Mouse (Mus musculus): ENCODE measurements at regions not wholly inside any gene's neighbourhood (a gene's known extent, or its start where the extent isn't known, plus 50 kb on each side); places are given as distances from the start of the nearest gene placed in this dataset.

DNA sequence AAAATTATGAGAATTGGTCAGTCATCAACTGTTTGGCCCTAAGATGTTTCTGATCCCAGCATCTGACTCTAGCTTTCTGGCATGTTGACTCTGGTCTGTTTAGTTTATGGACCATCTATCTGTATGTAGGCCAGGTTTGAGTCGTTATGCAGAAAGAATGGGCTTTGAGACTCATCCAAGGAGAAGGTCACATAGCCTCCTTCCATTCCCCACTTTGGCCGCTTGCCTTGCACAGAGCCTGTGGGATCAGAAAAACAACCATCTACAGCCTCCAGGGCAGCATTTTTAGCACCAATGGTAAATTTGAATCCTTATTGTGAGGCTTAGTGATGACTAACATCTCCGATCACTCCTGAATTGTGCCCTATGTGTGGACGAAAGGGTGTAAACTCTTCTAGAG, 257.9 kb upstream of the Id4 start:
- DNase-seq: no peak

DNA sequence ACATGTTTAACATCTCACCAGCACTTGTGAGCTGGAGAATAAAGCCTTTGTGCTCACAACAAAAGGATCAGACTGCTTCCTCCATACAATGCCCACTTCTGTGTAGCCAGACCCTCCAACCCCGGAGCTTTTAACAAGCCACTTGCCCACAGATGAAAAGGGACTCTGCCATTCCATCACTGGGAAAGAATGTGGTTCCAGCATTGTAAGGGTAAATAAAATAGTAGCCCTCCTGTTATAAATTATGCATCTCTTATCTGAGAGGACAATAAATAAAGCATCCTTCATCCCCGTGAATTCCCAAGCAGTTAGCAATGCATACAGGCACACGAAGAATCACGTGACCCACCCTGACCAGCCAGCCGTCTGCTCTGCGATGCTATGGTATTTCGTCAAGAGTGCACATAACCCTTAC, 247.7 kb upstream of the Id4 start:
- no peak for DNase-seq

DNA sequence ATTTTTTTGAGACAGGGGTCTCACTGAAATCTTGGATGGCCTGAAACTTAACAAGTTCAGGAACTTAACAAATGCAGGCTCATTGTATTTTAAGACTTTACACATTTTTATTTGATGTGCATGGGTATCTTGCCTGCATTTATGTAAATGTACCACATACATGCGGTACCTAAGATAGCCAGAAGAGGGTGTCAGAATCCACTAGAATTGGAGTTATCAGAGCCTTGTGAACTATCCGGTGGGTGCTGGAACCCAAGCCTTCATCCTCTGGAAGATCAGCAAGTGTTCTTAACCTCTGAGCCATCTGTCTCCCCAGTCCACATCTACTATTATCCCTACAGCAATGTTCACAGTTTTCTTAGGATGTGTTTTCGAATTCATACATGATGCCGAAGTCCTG, 245.7 kb upstream of the Id4 start:
- DNase-seq: no peak

DNA sequence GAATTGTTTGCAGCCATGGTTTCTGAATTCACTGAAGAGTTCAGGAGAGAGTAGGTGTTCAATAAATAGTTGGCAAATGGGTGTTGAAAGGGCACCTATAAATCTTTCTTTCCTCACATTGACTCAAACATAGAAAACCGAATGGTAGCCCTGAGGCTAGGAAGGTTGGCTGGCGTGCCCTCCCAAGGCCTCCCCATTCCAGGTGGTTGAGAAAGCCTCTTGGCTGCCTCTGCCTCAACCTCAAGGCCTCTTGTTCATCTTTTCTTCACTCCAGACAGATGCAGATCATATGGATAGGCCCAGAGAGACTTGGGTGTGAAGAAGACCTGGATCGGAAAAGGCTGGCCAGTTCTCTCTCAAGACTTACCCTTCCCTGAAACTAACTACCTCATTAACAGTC, 245.0 kb upstream of the Id4 start:
- DNase-seq: no peak

DNA sequence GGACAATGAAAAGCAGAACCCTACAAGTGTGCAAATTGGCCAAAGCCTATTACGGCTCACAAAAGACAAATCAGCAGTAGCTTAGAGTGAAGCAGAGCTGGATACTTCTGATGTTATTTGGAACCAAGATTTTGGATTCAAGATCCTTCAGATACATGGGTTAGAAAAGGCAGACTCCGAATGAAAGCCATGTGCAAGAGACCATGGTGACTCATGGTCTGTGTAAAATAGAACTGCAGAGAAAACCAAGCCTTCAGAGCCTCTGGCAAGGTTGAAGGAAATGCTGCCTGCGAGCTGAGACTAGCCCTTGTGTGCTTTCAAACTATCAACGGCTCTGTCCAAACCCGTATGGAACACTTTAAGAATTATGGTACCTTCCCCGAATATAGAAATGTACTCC, 244.4 kb upstream of the Id4 start:
- DNase-seq: no peak

DNA sequence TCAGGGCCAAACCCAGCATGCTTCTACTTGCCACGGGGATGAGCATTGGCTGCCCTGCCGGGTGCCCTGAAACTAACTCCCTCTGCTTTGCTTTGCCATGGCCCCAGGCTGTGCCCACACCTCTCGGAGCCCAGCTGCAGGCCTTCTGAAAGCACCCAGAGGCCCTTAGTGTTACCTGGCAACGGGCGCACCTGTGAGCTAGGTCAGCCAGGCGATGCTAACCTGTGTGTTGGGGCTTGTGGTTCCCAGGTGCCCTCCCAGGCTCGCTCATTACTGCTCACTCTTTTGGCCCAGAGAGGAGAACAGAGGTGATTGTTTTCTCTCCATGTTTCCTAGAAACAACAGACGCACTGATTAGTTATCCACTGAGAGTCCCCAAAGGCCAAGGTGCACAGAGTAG, 243.4 kb upstream of the Id4 start:
- DNase-seq: no peak

DNA sequence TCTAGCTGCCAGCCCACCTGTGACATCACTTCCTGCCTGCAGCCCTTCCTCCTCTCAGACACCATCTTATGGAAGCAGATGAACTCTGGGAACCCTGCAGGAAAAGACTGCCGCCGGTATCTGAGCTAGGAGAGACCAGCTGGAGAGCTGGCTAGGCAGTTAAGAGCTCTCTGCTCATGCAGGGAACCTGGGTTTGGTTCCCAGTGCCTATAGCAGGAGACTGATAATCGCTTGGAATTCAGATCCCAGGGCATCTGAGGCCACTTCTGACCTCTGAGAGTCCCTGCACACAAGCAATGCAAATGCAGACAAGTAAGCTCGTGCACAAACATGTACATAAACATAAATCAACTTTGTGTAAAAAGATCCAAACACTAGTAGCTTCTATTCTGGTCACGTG, 242.4 kb upstream of the Id4 start:
- DNase-seq: no peak

DNA sequence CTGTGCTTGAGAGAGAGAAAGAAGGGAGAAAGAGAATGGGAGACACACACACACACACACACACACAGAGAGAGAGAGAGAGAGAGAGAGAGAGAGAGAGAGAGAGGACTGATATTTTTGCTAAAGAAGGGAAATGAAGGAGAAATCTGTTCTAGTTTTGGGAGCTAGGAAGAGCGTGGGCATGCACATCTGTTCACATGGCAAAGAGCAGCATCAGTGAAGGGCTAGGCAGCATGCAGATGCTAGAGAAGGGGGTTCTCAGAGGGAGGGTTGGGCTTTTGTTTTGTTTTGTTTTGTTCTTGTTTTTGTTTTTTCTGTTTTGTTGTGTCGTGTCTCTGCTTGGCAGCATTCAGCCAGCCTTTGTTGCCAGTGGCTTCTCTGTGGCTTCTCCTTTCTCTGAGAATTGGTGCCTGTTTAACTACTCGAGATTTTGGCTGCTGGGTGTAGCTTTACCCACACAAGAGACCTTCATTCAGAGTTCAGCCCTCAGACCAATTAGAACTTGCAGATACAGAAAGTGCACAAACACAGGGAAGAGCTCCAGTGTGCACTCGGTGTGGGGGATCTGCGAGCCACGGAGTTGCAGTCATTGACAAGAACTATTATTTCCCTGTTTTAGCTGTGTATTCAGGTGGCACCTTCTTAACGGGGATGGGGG, 237.9 kb upstream of the Id4 start:
- no peak for DNase-seq

DNA sequence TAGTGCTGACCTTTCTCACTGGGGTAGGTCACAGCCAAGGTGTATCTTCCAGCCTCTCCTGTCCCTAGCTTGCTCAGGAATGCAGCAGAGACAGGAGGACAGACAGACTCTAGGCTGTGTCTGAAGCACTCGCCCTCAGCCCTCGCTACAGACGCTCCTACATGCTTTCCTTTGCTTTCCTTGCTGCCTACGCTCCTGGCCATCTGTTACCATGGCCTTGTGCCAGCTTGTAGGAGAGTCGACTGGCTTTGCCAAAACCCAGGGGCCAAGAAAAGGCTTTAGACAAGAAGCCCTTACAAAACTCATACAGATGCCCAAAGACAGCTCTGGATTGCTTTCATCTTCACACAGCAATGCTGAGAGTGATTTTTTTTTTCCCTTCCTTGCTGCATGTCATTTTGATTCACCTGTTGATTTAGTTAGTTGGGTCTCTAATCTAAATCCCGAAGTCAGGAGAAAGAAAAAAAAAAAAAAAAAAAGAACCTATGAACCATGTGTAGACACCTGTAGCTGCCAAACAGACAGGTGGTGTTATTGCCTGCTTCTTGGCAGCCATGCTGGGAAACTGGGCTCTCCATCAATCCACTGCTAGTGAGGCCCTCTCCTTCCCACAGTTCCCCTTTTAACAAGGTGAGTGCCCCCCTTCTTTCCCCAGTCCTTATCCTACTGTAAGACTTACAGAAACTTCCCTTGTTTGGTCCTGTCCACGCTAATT, 233.1 kb upstream of the Id4 start:
- peak; percentile 66 for DNase-seq

DNA sequence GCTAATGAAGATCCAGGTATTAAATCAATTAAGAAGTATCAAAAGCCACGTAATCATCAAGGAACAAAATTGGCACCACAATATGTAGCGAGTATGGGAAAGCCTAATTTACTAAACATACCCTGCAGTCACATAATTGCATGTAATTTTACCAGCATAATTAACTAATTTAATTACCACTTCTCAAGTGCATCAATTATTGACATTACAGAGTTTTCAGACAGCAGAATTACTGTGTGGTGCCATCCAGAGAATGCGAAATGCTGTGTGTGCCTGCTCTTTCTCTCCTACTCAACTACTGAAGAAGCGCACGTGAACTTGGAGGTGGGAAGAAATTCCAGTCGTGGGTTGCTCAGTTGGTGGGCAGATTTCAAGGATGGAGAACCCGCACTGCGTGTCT, 229.5 kb upstream of the Id4 start:
- no peak for DNase-seq

DNA sequence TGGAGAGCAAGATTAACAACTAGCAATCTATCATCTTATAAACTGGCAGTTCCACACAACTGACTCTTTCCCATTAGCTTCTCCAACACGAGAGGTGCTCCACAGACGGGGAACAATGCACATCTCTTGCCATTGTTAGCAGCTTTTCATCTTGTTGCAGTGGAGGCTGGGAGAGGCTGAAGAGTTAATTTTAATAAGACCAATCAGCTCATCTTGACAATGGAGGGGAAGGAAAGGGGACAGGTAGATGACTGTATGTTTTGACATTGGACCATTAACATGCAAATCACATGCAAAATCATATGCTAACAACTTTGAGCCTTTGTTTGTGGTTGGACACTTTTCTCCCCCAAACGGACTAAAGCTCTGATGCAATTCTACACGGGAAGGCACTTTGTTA, 218.9 kb upstream of the Id4 start:
- DNase-seq: no peak

DNA sequence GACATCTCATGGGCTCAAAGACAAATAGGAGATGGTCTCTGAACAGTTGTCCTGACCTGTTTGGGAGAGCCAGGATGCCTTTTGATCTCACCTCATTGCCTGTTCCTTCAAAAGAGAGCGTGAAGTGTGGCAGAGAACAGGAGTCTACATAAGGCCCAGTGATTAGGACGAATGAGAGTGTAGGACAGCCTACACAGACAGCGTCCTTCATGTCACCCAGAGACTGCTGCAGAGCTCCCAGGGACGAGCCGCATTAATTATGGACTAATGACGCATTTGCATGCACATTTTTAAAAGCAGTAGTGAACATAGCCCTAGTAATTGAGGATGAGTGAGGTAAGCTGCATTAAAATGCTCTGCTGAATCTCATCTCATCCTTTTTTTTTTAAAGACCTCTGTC, 218.5 kb upstream of the Id4 start:
- DNase-seq: no peak

DNA sequence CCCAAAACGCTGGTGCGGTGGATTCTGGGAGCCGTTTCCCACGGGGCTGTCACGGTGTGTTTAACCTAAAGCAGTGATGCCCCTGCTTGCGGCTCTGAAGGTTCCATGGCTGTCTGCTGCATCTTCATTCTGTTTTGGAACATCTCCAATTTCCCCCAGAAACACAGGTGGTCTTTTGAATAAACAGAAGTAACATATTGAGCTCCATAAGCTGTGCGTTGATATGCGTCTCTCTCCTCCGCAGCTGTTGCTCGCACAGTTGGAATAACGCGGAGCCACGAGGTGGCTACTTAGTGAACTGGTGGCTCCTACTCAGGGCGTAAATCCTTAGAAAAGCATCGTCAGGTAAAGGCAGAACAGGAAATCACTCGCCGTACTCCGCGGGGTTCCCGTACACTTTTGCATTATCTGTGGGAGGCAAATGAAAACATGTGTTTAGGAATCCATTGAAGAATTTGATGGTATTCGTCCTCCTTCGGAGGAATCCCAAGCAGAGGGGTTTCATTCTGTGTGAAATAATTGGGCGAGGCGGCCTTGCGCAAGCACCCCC, 214.8 kb upstream of the Id4 start:
- DNase-seq: peak; percentile 9

DNA sequence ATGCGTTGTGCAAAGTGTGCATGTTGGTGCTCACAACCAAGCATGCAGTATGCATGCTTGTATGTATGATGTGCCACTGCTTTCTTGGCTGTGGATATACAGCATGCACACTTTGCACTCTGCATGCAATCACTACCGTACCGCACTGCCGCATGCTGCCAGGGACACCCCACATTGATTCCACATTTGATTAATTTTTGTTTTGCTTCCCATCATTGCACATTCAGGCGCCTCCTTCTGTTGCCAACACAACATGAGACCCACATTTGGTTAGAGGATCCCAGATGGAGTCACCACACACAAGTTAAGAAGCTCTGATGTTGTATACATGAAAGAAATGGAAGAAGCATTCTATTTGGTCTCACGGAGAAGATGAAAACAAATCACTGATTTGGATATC, 211.2 kb upstream of the Id4 start:
- DNase-seq: no peak

DNA sequence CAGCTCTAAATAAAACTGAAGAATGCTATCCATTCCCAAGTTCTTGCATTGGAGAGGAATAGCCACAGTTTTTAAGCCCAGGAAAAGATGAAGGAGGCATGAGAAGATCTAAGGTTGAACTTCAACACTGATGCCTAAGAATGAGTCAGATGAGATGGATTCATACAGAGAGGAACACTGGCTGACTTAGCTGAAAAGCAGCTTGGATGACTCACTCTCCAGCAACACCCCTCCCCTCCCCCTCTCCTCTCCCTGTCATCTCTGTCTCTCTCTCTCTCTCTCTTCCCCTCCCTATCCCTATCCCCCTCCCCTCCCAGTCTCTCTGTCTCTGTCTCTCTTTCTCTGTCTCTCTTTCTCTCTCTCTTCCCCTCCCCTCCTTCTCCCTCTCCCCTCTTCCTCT, 186.4 kb upstream of the Id4 start:
- DNase-seq: no peak

DNA sequence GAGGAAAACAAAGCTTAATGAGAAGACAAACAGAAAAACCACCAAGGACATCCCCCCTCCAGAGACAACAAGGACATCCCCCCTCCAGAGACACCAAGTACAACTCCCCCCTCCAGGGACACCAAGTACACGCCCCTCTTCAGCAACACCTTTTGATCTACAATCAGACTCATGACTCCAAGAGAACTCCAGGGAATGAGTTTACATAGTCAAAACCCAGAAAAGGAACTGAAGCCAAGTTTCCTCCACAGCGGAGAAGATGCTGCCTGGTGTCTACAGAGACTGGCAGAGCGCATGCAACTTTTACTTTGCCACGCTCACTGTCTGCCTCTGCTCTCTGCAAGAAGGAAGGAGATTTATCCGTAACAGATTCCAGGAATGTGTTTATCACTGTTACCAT, 185.7 kb upstream of the Id4 start:
- no peak for DNase-seq

DNA sequence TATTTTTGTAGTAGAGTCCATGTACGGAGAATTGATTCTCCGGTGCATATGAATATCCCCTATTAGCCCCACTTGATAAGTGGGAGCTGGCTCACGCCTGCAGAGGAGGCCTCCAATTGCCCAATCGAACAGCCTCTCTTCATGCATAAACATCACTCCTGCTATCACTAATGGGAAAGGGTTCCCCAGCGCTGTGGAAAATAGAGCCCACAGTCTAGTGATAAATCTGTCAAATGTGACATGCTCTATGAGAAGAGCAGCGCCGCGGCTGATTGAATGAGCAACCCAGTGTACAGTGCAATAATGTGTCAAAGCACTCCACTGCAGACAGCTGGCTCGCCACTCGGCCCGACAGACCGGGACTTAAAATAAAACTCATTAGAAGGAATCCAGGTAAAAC, 182.8 kb upstream of the Id4 start:
- DNase-seq: no peak

DNA sequence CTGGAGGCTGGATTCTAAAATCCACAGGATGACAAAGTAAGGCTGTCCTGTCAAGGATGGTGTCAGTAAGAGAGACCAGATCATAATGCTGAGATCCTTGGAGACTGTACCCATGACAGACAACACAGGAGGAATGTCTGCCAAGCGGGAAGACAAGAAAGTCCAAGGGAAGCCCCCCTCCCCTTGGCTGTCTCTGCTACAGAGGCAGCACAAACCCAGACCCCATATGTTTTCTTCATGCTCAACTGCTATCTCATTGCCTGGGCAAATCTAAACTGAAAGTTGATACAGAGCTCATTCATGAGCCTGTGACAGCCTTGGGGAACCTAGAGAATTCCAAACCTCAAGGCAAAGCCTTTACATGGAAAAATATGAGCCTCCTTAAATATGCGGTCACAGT, 177.7 kb upstream of the Id4 start:
- DNase-seq: no peak

DNA sequence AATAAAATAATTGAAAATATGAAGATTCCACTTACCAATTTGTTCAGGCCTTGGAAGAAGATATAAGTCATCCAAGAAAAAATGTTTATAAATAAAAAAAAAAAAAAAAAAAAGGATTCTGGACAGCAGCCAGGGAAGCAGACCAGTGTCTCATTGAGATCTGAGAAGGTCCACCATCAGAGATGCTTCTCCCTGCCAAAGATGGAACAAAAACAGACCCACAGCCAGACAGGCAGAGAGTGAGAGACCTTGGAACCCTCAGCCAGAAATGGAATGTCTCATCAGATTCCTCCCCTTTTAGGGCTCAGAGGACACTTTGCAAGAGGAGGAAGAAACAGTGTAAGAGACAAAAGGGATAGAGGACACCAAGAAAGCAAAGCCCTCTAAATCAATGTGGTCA, 177.2 kb upstream of the Id4 start:
- DNase-seq: no peak

DNA sequence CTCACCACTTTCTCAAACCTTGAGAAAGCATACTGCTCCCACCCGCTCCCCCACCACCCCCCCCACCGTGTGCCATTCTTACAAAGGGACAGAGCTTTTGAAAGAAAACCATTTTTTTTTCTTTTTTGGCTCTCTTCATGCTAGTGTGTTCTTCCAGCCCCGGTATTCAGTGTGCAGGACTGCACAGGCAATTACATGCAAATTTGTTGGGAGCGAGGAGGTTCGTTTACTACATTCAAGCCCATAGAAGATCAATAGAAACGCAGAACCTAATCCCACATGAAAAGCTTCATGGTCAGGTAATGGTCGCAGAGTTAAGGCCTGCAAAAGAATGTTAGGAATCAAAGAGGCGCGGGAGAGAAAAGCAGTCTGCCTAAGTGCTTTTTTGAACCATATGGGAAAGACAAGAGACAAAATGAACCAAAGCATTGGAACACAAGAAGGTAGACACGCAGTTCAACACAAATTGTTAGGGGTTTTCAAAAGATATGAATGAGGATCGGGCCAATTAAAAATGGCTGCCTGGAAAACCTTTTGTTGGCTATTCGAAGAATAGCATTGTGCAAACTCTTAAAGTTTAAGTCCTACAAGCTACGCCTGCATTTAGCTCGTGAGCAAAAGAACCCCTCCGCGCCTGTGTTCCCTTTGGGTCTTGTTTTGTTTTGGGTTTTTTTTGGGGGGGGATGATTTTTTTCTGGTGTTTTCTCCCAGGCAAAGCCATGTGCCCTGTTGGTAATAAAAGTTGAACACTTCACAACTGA, 166.6 kb upstream of the Id4 start:
- no peak for DNase-seq

DNA sequence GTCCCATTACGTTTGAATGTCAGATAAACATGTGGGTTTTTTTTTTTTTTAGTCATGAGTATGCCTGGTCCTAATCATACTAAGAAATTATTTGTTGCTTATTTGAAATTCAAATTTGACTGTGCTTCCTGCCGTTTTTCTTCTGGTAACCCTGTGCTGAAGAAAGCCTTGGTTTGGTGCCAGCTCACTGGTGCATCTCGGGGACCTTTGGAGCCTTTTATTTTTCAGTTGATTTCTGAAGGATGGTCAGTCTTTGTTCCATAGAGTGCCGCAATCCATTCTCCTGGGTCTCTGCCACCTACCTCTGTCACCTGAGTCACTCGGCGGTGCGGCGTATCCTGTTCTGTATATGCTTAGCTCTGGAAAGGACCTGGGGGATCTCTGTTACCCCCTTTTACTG, 158.9 kb upstream of the Id4 start:
- DNase-seq: no peak

DNA sequence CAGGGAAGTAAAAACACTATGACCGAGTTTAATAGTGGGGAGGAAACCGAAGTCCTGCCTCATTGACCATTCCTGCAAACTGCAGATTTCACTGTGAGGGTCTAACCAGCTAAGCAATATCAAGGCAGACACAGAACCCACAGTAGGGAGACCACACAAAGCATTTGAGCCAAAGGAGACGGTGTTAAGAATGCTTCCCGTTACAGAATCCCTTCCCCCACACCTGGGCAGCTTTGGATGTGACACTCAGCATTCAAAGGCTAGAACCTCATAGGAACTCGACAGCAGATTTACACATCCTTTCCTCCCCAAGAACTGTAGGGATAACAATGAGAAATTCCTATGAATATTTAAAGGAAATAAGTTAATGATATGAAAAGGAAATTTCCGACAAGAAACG, 158.5 kb upstream of the Id4 start:
- no peak for DNase-seq

DNA sequence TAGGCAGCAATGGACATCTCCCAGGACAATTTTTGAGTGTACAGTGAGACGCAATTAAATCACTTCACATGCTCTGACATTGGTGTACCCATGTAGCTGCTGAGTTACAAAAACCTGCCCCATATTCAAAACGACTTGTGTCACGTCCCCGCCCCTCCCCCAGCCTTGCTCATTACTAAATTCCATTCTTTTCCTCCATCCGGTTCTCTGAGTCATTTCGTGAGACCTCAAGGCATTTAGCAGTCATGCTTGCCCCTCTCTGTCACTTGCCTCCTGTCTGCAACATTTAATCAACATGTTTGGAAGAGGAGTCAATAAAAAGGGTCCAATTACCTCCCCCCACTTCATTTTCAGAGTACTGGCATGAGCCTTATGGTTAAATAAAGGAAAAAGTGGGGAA, 156.3 kb upstream of the Id4 start:
- DNase-seq: no peak

DNA sequence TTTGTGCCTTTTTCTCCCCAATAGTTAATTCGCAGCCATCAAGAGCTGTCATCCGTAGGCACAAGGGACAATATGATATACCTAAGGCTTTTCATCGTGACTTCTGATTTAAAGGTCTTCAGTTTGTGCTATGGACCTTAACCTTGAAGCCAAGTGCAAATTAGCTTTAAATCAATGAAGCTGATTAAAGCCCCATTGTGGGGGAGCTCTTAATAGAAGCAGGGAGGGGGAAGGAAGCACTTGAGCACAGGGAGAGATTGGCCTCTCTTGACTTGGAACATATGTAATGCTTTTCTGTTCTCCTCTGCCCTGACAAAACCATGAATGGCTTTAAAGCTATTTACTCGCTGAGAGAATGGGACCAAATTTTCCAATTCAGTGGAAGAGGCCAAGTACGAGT, 154.1 kb upstream of the Id4 start:
- no peak for DNase-seq
